Mouse (Mus musculus) megakaryocyte, adult 5-6 weeks (primary cell): ENCODE data around the gene Fam228a. TPM values are rescaled to one million over a fixed set of nuclear protein-coding genes. Genes with fewer than 3 reads are reported as not detected.
"Not testable (repeated sequence)": the region's sequence is repeated elsewhere in the genome, so short reads cannot be mapped to it uniquely, and the experiment has no call there.

Experiments
- ATAC-seq: 2 replicates; pipeline ENCODE4 v1.8.0; 2016; ENCODE audit warnings: mild to moderate bottlenecking, inconsistent platforms; ENCODE audit not compliant: poor library complexity, severe bottlenecking
- total RNA-seq, 2 experiments: library from RNA; stranded (forward) in 1 of 2; stranded (reverse) in 1 of 2; fragments of 153-499, 151-499 nt in 1 of 2; fragments of 221-1000, 200-1000 nt in 1 of 2; gene quantifications; 2 replicates each; pipeline versions ENCODE4 v1.2.3 to v1.2.4; 2015 to 2017

Gene Fam228a
- total RNA-seq, 2 experiments from 2014 or later = not detected

DNA sequence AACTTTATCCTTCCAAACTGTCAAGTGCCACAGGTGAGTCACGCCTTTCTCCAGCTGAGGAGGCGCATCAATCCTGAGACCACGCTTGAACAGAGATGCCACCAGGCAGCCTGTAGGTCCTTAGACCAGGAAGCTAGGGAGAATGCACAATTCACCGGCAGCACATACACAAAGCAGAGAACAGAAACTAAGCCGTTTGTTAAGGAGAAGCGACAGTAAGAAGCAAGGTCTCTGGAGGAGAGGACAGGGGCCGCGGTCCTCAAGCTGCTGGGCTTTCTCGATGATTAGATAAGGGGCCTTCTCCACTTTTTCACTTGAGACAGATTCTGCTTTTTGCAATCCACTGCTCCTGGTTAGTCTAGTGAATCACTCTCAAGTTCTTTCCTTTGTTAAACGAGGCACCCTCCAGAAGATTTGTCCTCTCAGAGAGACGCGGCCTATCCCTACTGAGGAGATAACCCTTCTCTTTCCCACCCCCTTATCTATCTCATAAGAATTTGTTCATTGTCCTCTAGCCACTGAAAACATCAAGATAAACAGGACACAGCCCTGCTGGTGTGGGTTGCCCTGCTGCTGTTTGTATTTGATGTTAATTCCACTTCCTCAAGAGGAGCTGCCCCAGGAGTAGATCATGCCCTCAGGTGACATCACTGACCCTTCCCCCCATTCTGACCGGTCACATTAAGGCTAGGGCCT, 19.0 kb downstream of the Fam228a start:
- no peak for ATAC-seq

DNA sequence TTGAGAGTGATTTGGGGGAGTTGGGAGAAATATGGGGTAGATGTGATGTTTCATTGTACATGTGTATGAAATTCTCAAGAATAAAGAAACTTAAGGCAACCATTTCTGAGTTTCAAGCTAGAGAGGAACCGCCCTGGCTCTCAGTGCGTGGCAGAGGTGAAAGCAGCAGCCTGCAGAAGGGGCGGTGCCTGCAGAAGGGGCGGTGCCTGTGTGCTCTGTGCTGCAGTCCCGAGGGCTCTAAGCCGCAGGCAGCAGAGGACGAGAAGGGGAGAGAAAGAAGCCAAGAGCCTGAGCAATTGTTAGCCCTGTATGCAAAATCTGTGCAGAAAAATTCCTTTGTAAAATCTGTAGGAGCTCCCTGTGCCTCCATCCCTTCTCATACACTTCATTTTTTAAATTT, 20.8 kb downstream of the Fam228a start:
- ATAC-seq = peak; percentile 95

DNA sequence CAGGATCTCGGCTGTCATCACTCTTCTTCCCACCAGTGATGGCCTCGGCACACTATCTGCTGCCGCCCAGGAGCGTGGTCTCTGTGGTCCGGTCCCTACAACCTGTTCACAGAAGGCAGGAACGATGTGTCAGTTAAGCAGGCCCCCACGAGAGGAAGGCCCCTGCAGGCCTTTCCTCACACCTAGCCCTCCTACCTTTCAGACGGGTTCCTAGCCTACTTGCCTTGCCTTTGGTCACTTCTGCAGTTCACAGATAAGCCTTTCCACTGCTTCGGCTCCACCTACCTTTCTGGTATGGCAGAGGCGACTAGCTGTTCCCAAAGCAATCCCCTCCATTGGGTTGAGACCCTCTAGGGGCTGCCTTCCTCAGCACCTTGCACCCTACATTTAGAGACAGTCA, 22.6 kb downstream of the Fam228a start:
- no peak for ATAC-seq

DNA sequence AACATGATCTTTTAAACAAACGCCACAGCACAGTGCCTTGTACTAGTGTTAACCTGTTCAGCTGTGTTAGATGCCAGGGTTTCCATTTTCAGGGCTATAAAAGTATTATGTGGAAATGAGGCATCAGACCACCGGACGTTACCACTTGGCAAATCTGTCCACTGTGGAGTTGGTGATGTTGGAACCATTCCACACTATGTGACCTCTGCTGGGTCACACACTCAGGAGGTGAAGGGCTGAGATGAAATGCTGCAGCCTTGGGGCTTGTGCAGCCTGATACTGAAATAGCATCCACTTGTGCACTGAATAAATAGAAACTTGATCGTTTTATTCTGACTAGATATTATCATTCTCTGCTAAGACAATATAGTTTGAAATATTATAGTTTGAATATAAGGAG, 24.9 kb downstream of the Fam228a start:
- ATAC-seq = no peak

DNA sequence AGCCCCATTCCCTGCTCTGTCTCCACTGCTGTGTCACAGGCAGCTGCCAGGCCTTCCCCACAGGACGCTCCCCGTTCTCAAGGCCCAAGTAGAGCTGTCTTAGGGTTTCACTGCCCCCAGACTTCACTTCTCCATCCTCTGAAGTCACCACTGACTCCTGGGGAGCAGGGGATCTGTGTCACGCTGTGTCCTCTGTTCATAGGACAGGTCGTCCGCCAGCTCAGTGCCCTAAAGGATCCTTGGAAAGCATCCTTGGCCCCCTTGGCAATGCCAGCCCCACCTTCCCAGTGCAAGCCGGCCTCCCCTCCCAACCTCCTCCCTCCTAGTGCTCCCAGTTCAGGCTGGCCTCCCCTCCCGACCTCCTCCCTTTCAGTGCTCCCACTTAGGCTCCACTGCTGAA, 28.3 kb downstream of the Fam228a start:
- no peak for ATAC-seq

DNA sequence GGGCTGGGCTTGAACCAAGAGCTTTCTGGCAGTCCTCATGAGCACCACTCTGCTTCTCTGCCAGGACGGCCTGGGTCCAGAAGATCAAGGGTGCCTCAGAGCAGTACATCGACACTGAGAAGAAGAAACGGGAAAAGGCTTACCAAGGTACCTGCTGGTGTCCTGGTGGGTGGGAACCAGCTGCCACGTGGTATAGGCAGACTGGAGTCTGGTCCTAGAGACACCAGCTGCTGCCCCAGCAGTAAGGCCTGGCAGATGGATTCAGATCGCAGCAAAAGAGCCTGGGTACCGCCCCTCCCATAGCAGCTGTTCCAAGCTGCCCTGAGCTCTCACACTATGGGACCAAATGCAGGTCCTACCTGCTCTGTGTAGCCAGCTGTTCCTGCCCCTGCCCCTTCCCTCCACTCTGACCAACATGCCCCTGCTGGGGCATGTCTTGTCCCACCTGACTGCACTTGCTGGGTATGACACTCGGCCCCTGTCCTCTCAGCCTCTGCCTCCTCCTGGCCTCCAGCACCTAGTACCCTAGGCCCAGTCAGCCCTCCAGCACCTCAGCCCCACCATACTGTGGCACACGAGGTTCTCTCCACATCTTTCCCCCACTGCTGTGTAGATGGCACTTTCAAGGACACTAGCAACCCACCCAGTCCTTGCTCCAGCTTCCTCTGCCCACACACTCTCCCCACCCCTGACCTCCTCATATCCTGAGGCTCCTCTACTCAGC, 29.2 kb downstream of the Fam228a start:
- no peak for ATAC-seq

DNA sequence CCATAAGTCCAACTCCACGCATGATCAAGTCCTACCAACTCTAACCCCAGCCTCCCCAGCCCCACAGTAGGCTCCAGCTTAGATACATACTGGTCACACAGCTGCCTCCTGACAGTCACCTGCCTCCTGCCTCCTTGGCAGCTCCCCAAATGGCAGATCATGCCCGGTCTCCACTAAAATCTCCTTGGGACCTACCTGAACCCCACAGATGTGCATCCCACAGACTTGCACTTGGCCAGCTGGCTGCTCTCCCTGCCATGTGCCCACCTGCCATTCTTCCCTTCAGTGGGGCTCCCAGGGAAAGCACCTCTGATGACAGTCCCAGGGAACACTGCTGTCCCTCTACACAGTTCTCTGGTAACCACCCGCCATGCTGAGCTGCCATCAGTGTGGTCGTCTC, 29.9 kb downstream of the Fam228a start:
- no peak for ATAC-seq

DNA sequence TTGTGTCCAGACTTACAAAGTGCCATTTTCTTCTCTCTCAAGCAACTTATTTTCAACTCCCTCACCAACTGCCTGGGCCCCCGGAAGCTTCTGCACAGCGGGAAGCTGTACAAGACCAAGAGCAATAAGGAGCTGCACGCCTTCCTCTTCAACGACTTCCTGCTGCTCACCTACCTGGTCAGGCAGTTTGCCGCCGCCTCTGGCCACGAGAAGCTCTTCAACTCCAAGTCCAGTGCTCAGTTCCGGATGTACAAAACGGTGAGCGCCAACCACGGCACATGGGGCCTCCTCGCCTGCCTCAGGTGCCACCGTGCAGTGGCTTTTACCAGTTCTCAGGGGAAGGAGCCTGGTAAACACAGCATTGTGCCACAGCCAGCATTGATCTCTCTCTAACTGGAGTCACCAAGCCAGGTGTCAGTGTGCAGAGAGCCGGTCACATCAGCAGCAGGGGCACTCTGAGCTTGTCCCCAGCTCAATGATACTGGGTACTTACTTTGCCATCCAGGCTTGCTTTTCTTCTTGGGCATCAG, 30.7 kb downstream of the Fam228a start:
- ATAC-seq = no peak

DNA sequence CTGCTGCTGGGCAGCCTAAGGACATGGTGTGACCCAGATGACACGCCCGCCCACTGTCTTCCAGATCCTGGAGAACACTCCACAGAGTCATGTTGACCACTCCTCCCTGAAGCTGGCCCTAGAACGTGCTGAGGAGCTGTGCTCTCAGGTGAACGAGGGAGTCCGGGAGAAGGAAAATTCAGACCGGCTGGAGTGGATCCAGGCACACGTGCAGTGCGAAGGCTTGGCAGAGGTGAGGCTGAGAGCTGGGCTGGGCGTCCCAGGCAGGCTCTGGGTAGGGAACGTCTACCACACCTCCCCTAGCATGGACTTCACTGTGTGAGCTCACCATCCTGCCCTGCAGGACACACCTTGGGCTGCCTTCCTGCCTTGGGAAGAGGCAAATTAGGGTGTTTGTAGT, 31.3 kb downstream of the Fam228a start:
- ATAC-seq = no peak

DNA sequence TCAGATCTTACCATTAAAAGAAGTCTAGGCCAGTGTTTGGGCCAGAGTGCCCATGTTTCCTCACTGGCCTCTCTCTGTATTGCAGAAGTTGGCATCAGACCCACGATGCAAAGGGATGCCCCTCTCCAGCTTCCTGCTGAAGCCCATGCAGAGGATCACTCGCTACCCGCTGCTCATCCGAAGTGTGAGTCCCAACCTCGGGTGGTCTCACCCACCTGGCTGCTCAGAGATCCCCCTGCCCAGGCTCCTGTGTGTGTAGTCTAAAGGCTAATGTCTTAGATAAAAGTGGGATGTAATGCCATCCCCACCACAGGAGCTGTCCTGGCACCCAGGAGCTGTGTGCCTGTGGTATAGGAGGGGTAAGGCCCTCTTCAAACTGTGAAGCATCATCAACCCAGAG, 32.1 kb downstream of the Fam228a start:
- ATAC-seq = no peak

DNA sequence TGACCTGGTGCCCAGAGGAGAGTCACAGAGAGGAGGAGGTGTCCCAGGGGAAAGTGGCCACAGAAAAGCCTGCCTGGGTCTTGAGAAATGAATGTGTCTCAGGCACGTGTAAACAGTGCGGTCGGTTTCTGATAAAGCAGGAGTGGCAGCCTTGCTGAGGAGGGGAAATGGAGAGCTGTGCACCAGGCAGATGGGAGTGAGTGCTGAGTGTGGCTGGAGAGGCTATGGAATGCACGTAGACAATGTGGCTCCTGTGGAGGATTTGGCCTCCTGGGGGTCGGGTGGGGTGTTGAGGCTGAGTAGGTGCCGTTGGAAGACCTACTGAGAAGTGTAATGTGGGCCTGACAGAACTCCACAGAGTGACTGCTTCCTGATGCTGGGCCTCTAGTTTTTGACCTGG, 32.6 kb downstream of the Fam228a start:
- ATAC-seq = not testable (repeated sequence)

DNA sequence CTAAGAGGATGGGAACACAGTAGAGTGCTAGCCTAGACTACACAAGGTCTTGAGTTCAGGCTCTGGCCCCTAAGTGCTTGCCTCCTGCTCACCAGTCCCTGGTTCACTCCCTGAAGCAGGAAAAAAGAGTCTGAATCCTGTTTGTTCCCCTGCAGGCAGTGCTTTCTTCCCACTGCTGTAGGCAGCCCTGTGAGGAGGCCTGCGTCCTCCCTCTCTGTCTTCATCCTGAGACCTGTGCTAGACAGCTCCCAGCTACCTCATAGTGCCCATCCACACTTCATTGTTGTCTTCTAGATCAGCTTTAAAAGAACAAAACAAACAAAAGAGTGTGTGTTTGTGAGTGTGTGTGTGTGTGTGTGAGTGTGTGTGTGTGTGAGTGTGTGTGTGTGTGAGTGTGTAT, 43.7 kb downstream of the Fam228a start:
- no peak for ATAC-seq

DNA sequence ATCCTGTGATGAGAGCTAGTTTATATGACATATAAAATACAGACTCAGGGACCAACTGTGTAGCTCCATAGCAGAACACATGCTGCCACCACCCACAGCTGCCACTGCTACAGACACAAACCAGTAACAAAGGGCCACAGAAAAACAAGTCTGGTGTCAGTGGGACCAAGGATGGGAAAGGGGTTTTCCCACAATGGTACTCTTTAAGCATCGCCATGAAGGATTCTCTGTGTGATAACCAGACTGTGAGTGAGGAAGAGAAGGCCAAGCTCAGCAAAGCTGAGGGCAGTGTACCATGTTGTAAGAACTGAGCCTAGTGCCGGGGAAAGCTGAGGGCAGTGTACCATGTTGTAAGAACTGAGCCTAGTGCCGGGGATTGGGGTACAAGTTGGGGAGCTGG, 47.0 kb downstream of the Fam228a start:
- no peak for ATAC-seq

DNA sequence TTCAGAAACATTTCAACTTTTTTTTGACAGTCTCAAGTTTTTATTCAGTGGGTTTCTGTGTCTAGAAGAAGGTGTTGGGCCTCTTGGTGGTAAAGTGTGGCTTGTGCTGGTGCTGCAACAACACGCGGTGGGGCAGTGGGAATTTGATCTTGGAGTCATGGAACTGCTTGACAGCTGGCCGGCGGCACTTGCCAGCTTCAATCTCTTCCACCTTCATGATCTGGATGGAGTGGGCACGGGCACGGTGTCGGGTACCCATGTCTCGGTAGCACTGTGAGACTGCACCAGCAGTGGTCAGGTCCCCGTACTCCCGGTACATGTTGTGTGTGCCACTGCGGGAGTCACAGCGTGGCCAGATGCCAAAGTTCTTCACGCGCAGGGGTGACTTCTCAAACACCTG, 48.9 kb downstream of the Fam228a start:
- ATAC-seq = no peak

DNA sequence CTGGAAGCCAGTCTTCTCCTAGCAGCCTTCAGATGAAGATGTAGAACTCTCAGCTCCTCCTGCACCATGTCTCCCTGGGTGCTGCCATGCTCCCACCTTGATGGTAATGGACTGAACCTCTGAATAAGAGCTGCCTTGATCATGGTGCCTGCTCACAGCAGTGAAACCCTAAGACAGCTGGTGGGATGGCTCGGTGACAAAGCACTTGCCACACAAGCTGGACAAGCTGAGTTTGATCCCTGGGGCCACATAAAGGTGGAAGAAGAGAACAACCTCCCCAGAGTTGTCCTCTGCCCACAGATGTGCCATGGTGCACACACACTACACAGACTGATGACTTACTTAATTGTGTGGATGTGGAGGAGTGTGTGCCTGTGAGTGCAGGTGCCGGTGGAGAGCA, 49.8 kb downstream of the Fam228a start:
- no peak for ATAC-seq

DNA sequence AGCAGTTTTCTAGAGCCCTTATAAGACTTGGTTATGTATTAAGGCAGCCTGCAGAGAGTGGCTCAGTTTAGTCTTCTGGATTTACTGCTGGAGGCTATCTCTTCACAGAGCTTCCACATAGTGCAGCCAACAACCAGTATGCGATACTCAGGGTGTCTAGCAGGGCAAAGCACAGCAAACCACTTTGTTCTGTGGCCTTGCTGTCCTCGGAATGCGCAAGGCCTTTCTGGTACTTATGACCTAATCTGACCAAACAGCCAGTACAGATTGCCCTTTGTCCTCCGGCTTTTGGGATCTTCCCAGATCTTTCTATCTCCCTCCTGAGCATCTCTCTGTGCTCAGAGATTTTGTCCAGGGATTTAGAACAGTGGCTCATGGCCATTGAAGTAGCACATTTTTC, 52.8 kb downstream of the Fam228a start:
- ATAC-seq = no peak

DNA sequence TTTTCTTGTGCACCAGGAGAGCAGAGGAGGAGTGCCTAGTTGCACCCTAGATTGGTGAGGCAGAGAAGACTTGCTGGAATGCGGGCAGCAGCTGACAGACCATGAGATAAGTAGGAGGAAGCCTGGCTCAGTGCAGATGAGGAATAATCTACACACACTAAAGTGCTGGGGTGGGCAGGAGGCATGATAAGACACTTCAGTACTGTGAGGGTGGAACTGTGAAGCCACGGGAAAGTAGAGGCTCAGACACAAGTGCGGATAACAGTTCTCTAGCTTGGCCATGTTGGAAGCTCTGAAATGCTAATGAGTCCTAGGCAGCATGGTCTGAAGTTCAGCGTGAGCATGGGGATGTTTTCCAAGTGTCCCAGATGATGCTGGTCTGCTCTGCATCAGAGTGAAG, 58.3 kb downstream of the Fam228a start:
- no peak for ATAC-seq

DNA sequence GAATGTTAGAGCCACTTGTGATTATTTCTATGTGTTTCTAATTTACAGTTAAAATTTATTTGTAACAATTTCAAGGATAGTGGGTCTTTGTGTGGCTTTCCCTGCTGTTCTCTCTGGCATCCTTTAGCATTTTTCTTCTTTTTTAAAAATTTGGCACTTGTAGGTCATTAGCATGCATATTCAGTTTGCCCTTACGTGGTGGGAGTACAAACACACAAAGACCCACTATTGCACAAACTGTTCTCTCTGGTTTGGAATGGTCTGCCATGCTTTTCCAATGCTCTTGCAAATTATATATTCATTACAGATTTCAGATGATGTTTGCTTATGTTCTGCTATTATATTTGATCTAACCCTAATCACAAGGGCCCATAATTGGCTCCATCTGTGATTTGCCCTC, 61.9 kb downstream of the Fam228a start:
- no peak for ATAC-seq

DNA sequence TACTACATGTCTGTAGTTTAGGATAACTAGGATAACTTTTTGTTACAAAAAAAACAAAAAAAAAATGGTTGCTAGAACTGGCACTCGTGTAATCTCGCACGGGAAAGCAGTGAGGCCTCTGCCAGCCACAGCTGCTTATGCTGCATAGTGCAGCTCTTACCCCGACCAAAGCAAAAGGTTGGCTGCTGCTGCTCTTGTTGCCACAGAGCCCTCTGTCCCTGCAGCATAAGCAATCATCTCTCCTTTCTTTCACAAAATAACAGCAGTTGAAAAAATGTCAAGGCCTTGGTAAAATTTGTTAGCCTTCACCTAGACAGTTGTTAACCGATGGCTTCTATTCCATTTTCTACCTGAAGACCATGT, 72.6 kb downstream of the Fam228a start:
- ATAC-seq = no peak

DNA sequence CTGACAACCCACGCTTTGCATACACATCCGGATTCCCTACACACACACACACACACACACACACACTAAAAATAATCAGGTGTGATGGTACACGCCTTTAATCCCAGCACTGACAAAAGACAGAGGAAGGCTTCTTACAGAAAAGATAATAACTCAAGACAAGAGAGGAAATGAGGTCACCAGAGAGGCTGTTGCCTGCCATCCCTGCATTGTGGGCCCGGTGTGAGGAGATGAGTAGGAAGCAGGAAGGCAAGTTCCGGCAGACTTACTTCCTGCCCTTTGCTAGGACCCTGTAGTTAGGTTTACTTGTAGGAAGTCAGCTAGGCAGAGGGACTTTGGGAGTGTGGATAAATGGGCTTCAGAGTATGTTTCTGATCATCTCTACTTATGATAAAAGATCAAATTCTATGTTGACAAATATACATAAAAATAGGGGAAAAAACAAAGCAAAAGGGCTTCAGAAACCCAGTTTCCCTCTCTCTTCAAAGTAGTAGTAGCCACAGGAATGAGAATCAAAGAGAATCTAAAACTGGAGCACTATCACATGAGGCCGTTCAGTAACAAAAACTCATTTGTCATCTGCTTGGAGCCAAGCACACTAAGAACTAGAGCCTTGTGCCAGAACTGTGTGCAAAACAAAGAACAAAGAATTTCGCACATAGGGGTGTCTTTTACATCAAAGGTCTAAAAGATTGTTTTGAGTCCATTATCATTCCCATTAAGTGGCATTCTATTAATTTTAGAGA, 73.1 kb downstream of the Fam228a start:
- ATAC-seq = no peak
